Mouse (Mus musculus): Measurements from ENCODE around the gene Ltbp1.

DNA sequence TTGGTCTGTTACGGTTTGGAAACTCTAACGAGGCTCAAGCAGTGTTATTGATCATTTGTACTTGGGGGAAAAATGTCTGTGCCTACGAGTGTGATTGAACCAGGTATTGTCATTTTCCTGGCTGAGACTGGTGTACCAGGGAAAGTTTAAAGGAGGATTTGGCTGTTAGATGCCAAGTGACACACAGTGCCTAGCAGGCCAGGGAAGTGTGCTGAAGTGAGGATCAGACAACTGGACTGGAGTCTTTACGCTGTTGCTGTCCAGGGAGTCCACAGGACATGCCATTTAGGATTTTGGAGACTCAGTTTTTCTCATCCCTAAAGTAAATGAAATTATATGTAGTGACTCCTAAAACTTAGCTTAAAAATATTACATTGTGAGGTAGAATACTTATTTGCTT lies 174.9 kb downstream of the Ltbp1 start:
- TF ChIP-seq POLR2A (IDR thresholded peaks at IDR 0.05; ENCODE audit: borderline replicate concordance, extremely low read depth, low read depth, low read length), result no peak
- TF ChIP-seq CTCF (IDR thresholded peaks at IDR 0.05; ENCODE audit: insufficient read depth, low read length), result no peak
